Mouse (Mus musculus) liver, embryonic 13.5 days (tissue): Measurements from ENCODE around the gene Gnb4. TPM values are rescaled to one million over a fixed set of nuclear protein-coding genes. Genes with fewer than 3 reads are reported as not detected.

Source experiments
- ATAC-seq: fragments of 200-750 bp; cut with Nextera tagmentation; 2 replicates; pipeline ENCODE4 v1.8.0; 2017; ENCODE audit warnings: low read depth, mild to moderate bottlenecking, moderate number of reproducible peaks, moderate library complexity
- DNase-seq: peaks from one replicate; pipeline ENCODE4 v3.0.0; 2022
- H3K27ac ChIP-seq: fragments of 300-500 bp; sonication (generic); 2 replicates; pipeline ENCODE4 v1.5.1; 2015; ENCODE audit warnings: moderate library complexity, mild to moderate bottlenecking, inconsistent platforms
- H3K27me3 ChIP-seq: fragments of 300-500 bp; sonication (generic); 2 replicates; pipeline ENCODE4 v1.6.1; 2015; ENCODE audit warnings: mild to moderate bottlenecking, inconsistent platforms
- H3K36me3 ChIP-seq: fragments of 300-500 bp; sonication (generic); 2 replicates; pipeline ENCODE4 v1.6.1; 2015; ENCODE audit warnings: mild to moderate bottlenecking, inconsistent platforms
- H3K4me1 ChIP-seq: fragments of 300-500 bp; sonication (generic); replicated peaks from 2 replicates; pipeline ENCODE4 v1.6.1; 2015; ENCODE audit warnings: inconsistent platforms
- H3K4me2 ChIP-seq: fragments of 300-500 bp; sonication (generic); 2 replicates; pipeline ENCODE4 v1.6.1; 2015; ENCODE audit warnings: inconsistent platforms, mild to moderate bottlenecking, moderate library complexity
- H3K4me3 ChIP-seq: fragments of 300-500 bp; sonication (generic); replicated peaks from 2 replicates; pipeline ENCODE4 v1.5.1; 2015; ENCODE audit warnings: mild to moderate bottlenecking, inconsistent platforms
- H3K9ac ChIP-seq: fragments of 300-500 bp; sonication (generic); 2 replicates; pipeline ENCODE4 v1.6.1; 2015; ENCODE audit warnings: mild to moderate bottlenecking, inconsistent platforms
- H3K9me3 ChIP-seq: fragments of 300-500 bp; sonication (generic); replicated peaks from 2 replicates; pipeline ENCODE4 v1.6.1; 2016; ENCODE audit warnings: inconsistent platforms
- WGBS: fragments of 180-500 bp; shearing (Covaris S2); methylation state at CpG from one replicate; pipeline ENCODE4 v1.1.7; 2015; ENCODE audit not compliant: insufficient replicate concordance; 5-methylcytosine and 5-hydroxymethylcytosine counted together
- polyA plus RNA-seq: library from polyadenylated mRNA; unstranded; fragments of >200 nt; fragmentation: Nextera tagmentation; extraction: Ambion mirVana; gene quantifications from 2 replicates; pipeline ENCODE4 v1.2.1, GENCODE M21; 2015

The Gnb4 gene
- polyA plus RNA-seq, 1 experiment from 2014 or later: 12.2 TPM

DNA sequence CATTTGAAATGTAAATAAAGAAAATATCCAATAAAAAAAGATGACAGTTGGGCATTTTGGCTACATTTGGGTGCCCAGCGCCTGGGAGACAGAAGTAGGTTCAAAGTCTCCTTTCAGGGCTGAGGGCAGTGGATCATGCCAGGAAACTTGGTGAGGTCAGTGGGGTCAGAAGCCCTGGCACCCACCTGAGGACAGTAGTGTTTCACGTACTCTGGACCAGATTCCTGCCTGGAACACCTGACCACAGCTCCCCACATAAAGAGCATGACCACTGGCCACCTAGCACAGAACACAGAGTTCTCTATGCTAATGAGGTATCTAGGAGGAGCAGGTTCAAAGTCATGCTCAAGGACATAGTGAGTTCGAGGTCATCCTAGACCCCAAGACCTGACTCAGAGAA, 41.2 kb downstream of the Gnb4 start:
- H3K9me3 ChIP-seq: no peaks in the 10 kb centered on the region
- WGBS: 78% methylated on average over 3 of the region's 3 CpGs
- H3K4me3 ChIP-seq: no peak overlapping the region
- ATAC-seq: no peak
- no peak overlapping the region for H3K4me2 ChIP-seq
- H3K27ac ChIP-seq: no peak overlapping the region
- no peaks in the 10 kb centered on the region for H3K27me3 ChIP-seq
- no peak for DNase-seq
- no peak overlapping the region for H3K9ac ChIP-seq
- H3K36me3 ChIP-seq: peaks cover 59% of the 10 kb centered on the region
- H3K4me1 ChIP-seq: 0 out of 2 replicates have a peak, but pooled peaks cover 4% of the 10 kb centered on the region

DNA sequence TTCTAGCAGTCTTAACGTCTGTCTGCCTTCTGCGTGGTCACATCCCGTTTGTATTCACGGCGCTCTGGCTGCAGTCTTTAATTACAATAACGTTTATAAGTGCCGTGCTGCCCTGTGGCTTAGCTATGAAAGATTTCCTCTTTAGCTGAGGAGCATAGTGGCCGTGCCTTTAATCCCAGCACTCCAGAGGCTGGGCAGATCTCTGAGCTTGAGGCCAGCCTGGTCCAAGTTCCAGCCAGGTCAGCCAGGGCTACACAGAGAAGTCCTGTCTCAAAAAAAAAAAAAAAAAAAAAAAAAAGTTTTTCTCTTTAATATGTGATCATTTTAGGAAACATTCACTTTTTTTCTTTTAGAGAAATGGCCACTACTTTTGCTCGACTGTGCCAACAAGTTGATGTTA, 42.5 kb downstream of the Gnb4 start:
- 0 out of 2 replicates have a peak, but pooled peaks cover 4% of the 10 kb centered on the region for H3K4me1 ChIP-seq
- ATAC-seq (no peak), DNase-seq (no peak)
- H3K27ac ChIP-seq: no peak overlapping the region
- 78% methylated on average over 9 of the region's 9 CpGs for WGBS
- H3K4me3 ChIP-seq: no peak overlapping the region
- no peaks in the 10 kb centered on the region for H3K9me3 ChIP-seq
- H3K27me3 ChIP-seq: no peaks in the 10 kb centered on the region
- H3K4me2 ChIP-seq: no peak overlapping the region
- no peak overlapping the region for H3K9ac ChIP-seq
- H3K36me3 ChIP-seq: peaks cover 67% of the 10 kb centered on the region

DNA sequence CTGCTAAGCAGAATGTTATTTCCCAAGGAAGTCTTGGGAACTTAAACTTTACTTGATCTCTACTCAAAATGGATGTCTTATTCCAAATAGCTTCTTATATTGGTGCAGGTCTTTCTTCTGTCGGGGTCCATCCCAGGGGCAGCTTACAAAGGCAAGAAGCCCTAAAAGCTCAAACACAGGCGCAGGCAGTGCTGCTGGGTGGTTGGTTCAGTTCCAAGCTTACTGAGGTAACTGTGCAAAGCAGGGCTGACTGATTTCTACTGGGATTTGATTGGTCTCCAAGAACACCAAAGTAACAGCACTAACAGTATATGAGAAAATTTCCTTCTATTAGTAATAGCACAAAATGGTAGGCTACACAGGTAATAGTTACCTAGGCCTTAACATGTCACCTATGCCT, 43.3 kb downstream of the Gnb4 start:
- Histone ChIP-seq H3K9me3 (no peaks in the 10 kb centered on the region), H3K9ac (no peak overlapping the region), H3K27ac (no peak overlapping the region), H3K27me3 (no peaks in the 10 kb centered on the region), H3K4me2 (no peak overlapping the region), H3K4me3 (no peak overlapping the region), H3K36me3 (peaks cover 73% of the 10 kb centered on the region), H3K4me1 (0 out of 2 replicates have a peak, but pooled peaks cover 4% of the 10 kb centered on the region)
- ATAC-seq (no peak), DNase-seq (no peak)
- 74% methylated on average over 2 of the region's 2 CpGs for WGBS

GRCm38 (mm10) chr3:32563401-32563800, 53.0 kb downstream of the Gnb4 start:
- ATAC-seq: no peak
- 82% methylated on average over 6 of the region's 6 CpGs for WGBS
- Histone ChIP-seq H3K27ac (no peak overlapping the region), H3K9me3 (no peaks in the 10 kb centered on the region), H3K36me3 (peaks cover 56% of the 10 kb centered on the region), H3K27me3 (no peaks in the 10 kb centered on the region), H3K9ac (no peak overlapping the region), H3K4me2 (no peak overlapping the region), H3K4me1 (no peaks in the 10 kb centered on the region), H3K4me3 (no peak overlapping the region)
- no peak for DNase-seq

- DNase-seq (no peak), ATAC-seq (no peak)
- Histone ChIP-seq H3K27me3 (no peaks in the 10 kb centered on the region), H3K27ac (no peak overlapping the region), H3K9me3 (no peaks in the 10 kb centered on the region), H3K4me3 (no peak overlapping the region), H3K36me3 (peaks cover 36% of the 10 kb centered on the region), H3K4me1 (peaks cover 4% of the 10 kb centered on the region; the same call in 1 of the 2 replicates), H3K9ac (no peak overlapping the region), H3K4me2 (no peak overlapping the region)
- WGBS: 96% methylated on average over 1 of the region's 1 CpGs
These were observed 63.3 kb downstream of the Gnb4 start for GRCm38 (mm10) chr3:32553061-32553460.

DNA sequence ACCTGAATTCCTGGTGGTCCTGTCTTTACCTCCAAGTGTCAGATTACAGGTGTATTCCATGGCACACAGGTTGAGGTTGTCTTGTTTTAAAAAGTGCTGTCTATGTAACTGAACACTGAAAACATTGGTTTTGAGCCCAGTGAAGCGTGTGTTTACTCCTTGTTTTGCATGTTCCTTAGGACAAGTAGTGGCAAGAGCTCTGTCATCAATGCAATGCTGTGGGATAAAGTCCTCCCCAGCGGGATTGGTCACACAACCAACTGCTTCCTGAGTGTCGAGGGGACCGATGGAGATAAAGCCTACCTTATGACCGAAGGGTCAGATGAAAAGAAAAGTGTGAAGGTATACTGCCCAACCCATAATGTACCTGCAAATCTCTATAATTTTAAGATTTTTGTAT, 78.3 kb downstream of the Gnb4 start:
- Histone ChIP-seq H3K4me2 (no peak overlapping the region), H3K27ac (no peak overlapping the region), H3K4me1 (peaks cover 23% of the 10 kb centered on the region), H3K9ac (no peak overlapping the region), H3K9me3 (no peaks in the 10 kb centered on the region), H3K4me3 (no peak overlapping the region), H3K27me3 (no peaks in the 10 kb centered on the region), H3K36me3 (peaks cover 58% of the 10 kb centered on the region)
- WGBS: 74% methylated on average over 5 of the region's 5 CpGs
- no peak for DNase-seq
- no peak for ATAC-seq

GRCm38 (mm10) chr3:32537556-32537955, 78.8 kb downstream of the Gnb4 start:
- no peak overlapping the region for H3K9ac ChIP-seq
- no peak overlapping the region for H3K27ac ChIP-seq
- H3K4me2 ChIP-seq: no peak overlapping the region
- no peak for ATAC-seq
- H3K4me1 ChIP-seq: peaks cover 23% of the 10 kb centered on the region
- H3K9me3 ChIP-seq: no peaks in the 10 kb centered on the region
- H3K4me3 ChIP-seq: no peak overlapping the region
- DNase-seq: no peak
- WGBS: 72% methylated on average over 1 of the region's 1 CpGs
- H3K36me3 ChIP-seq: peaks cover 56% of the 10 kb centered on the region
- H3K27me3 ChIP-seq: no peaks in the 10 kb centered on the region

- H3K9ac ChIP-seq: no peak overlapping the region; the same call in 1 of the 2 replicates
- H3K9me3 ChIP-seq: no peaks in the 10 kb centered on the region
- peak; percentile 86 for ATAC-seq
These were observed 80.7 kb downstream of the Gnb4 start for GRCm38 (mm10) chr3:32535692-32536091.

More at GRCm38 (mm10) chr3:32535692-32536091, 80.7 kb downstream of the Gnb4 start:
- no peak for DNase-seq
- H3K4me1 ChIP-seq: peaks cover 31% of the 10 kb centered on the region
- peak overlapping the region; percentile 53; the same call in 1 of the 2 replicates for H3K27ac ChIP-seq
- H3K4me3 ChIP-seq: no peak overlapping the region
- H3K36me3 ChIP-seq: peaks cover 50% of the 10 kb centered on the region
- 12% methylated on average over 1 of the region's 1 CpGs for WGBS
- H3K4me2 ChIP-seq: 0 out of 2 replicates have a peak overlapping the region, but pooled peaks have one; percentile 21
- no peaks in the 10 kb centered on the region for H3K27me3 ChIP-seq

Other genes starting within 250 kb of the Gnb4 start
- gene Pik3ca, start 218.9 kb downstream of the Gnb4 start, polyA plus RNA-seq: 3.0 and 3.8 TPM in 2 replicates
- not detected in 2 replicates for gene Kcnmb3, start 124.4 kb downstream of the Gnb4 start, polyA plus RNA-seq
- gene Zfp639, start 106.3 kb downstream of the Gnb4 start, polyA plus RNA-seq: 21.5 and 24.6 TPM in 2 replicates
- gene Mfn1, start 87.1 kb downstream of the Gnb4 start, polyA plus RNA-seq: 15.5 and 21.7 TPM in 2 replicates
- gene Actl6a, start 89.7 kb upstream of the Gnb4 start, polyA plus RNA-seq: 113 and 127 TPM in 2 replicates
- 172 and 175 TPM in 2 replicates for gene Ndufb5, start 120.4 kb upstream of the Gnb4 start, polyA plus RNA-seq
- 29.7 and 31.9 TPM in 2 replicates for gene Mrpl47, start 121.0 kb upstream of the Gnb4 start, polyA plus RNA-seq
- gene Usp13, start 201.0 kb upstream of the Gnb4 start, polyA plus RNA-seq: 0.33 and 0.36 TPM in 2 replicates